Mouse (Mus musculus) retina, embryonic 14.5 days (tissue): ENCODE results near the gene Kbtbd7.
"Not testable (repeated sequence)": the region's sequence is repeated elsewhere in the genome, so short reads cannot be mapped to it uniquely, and the experiment has no call there.

ENCODE experiments used
- DNase-seq: peaks from one replicate; pipeline ENCODE4 v3.0.0-alpha.2; 2015; ENCODE audit warnings: low spot score

The Kbtbd7 gene

GRCm38 (mm10) chr14:79451681-79452590 is 25.6 kb downstream of the Kbtbd7 start, which contains the start of gene Kbtbd6:
TSS of gene Kbtbd6 (plus strand) at chr14:79451835.
- DNase-seq, result peak; percentile 94

- not testable (repeated sequence) for DNase-seq
These were observed 26.3 kb downstream of the Kbtbd7 start for GRCm38 (mm10) chr14:79452591-79452934.

DNA sequence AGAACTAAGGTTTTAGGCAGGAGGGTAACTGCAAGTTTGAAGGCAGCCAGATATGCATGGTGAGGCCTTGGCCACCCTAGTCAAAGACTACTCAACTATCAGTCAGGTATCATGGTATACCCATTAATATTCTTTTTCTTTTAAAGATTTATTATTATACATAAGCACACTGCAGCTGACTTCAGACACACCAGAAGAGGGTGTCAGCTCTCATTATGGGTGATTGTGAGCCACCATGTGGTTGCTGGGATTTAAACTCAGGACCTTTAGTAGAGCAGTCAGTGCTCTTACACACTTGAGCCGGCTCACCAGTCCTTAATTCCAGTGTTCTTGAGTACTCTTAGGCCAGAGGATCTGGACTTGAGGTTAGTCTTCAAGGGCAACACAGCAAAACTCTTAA is 34.1 kb downstream of the Kbtbd7 start:
- no peak for DNase-seq

DNA sequence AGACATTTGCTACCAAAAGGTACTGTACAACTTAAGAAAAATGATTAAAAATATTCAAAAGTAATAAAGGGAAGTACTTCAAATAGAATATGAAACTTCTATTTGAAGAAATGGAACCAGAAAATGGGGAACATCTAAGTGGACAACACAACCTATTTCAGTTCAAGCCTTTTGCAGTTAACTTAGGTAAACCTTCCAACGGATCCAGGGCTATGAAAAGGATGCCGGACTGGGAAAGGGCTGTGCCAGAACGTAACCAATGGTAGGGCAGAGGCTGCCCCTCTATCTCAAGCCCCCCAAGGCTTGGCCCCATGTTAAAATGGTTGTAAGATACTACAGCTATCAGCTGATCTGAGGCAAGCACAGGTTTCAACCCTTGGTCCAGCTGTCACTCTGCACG is 34.7 kb downstream of the Kbtbd7 start:
- DNase-seq, result no peak

DNA sequence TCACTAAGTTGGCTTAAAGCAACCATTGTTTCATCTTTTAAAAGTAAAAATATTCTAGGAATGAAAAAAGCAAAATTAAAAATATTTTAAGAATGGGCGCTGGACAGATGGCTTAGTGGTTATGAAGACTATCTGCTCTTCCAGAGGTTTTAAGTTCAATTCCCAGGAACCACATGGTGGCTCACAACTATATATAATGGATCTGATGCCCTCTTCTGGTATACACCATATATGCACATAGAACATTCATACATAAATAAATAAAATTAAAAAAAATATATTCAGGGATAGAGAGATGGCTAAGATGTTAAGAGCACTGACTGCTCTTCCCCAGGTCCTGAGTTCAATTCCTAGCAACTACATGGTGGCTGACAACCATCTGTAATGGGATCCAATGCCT is 39.3 kb downstream of the Kbtbd7 start:
- DNase-seq, result no peak

GRCm38 (mm10) chr14:79467621-79468020 is 41.3 kb downstream of the Kbtbd7 start:
- DNase-seq, result peak; percentile 75

DNA sequence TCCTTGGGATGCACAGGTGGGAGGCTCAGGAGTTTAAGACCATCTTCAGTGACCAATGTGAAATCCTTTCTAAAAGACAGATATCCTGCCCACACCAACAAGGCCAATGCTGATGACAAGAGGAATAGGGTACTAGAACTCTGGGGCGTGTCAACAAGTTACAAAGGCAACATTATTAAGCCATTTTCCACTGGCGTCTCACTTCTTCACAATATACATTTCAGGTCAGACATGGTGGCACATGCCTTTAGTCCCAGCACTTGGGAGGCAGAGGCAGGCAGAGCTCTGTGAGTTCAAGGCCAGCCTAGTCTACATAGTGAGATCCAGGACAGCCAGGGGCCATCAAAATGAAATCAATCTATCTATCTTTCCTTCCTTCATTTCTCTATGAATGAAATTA is 47.1 kb downstream of the Kbtbd7 start:
- DNase-seq, result no peak
